Mouse (Mus musculus) urinary bladder, postnatal 36 days (tissue): Measurements from ENCODE around the gene Zfp568.
"Not testable (repeated sequence)": the region's sequence is repeated elsewhere in the genome, so short reads cannot be mapped to it uniquely, and the experiment has no call there.

Experiments
- DNase-seq, 2 experiments: peaks; one replicate each; pipeline ENCODE4 v3.0.0; 2022; ENCODE audit warnings: low spot score in 2 of 2, mixed read lengths in 1 of 2

Zfp568 gene

GRCm38 (mm10) chr7:29983690-29984380, at the start of gene Zfp568:
Gene Zfp568, plus strand, starts transcription at chr7:29983955.
- DNase-seq: peak; percentile 90 to 95

GRCm38 (mm10) chr7:29938856-29939255, 44.9 kb upstream of the Zfp568 start:
- no peak for DNase-seq

- no peak for DNase-seq
These were observed 42.7 kb upstream of the Zfp568 start for GRCm38 (mm10) chr7:29941027-29941426.

- DNase-seq: no peak
These were observed 41.0 kb upstream of the Zfp568 start for GRCm38 (mm10) chr7:29942740-29943139.

- no peak for DNase-seq
These were observed 40.0 kb upstream of the Zfp568 start for GRCm38 (mm10) chr7:29943720-29944119.

- DNase-seq: no peak
These were observed 39.6 kb upstream of the Zfp568 start for GRCm38 (mm10) chr7:29944201-29944600.

- no peak for DNase-seq
These were observed 30.7 kb upstream of the Zfp568 start for GRCm38 (mm10) chr7:29953086-29953485.

- DNase-seq: peak; percentile 70 to 78
These were observed 30.0 kb upstream of the Zfp568 start, which contains the start of gene Zfp74 for GRCm38 (mm10) chr7:29953513-29954401. Gene Zfp74, minus strand, starts transcription at chr7:29954089.

GRCm38 (mm10) chr7:29954731-29955130, 29.0 kb upstream of the Zfp568 start:
- peak in 1 of 2 experiments; percentile 27 for DNase-seq

- DNase-seq: no peak
These were observed 27.5 kb upstream of the Zfp568 start for GRCm38 (mm10) chr7:29956257-29956656.

GRCm38 (mm10) chr7:29958125-29958724, 25.5 kb upstream of the Zfp568 start:
- DNase-seq: no peak

- DNase-seq: no peak
These were observed 24.8 kb upstream of the Zfp568 start for GRCm38 (mm10) chr7:29959004-29959403.

GRCm38 (mm10) chr7:29965115-29965810, 18.5 kb upstream of the Zfp568 start:
- not testable (repeated sequence) for DNase-seq

GRCm38 (mm10) chr7:29970686-29971085, 13.1 kb upstream of the Zfp568 start:
- DNase-seq: no peak

- DNase-seq: no peak
These were observed 3.0 kb upstream of the Zfp568 start for GRCm38 (mm10) chr7:29980761-29981160.

GRCm38 (mm10) chr7:29981455-29981854, 2.3 kb upstream of the Zfp568 start:
- DNase-seq: no peak

GRCm38 (mm10) chr7:29981860-29982259, 1.9 kb upstream of the Zfp568 start:
- DNase-seq: no peak

- no peak for DNase-seq
These were observed 1.4 kb upstream of the Zfp568 start for GRCm38 (mm10) chr7:29982341-29982740.

- no peak for DNase-seq
These were observed 824 bp upstream of the Zfp568 start for GRCm38 (mm10) chr7:29982931-29983330.

GRCm38 (mm10) chr7:29983340-29983689, 440 bp upstream of the Zfp568 start:
- no peak for DNase-seq

- no peak for DNase-seq
These were observed 2.3 kb downstream of the Zfp568 start for GRCm38 (mm10) chr7:29986101-29986500.

- no peak for DNase-seq
These were observed 3.8 kb downstream of the Zfp568 start for GRCm38 (mm10) chr7:29987551-29987950.
